Mouse (Mus musculus): ENCODE data around the gene Ubxn11. TPM values are rescaled to one million over a fixed set of nuclear protein-coding genes. Genes with fewer than 3 reads are reported as not detected.
A peak's percentile ranks its signal among the peaks of the same experiment; 100 is the strongest.

Ubxn11 gene
- total RNA-seq (2015) (9.2 and 10.7 TPM in 2 replicates), total RNA-seq (2017) (6.5 and 7.3 TPM in 2 replicates)

DNA sequence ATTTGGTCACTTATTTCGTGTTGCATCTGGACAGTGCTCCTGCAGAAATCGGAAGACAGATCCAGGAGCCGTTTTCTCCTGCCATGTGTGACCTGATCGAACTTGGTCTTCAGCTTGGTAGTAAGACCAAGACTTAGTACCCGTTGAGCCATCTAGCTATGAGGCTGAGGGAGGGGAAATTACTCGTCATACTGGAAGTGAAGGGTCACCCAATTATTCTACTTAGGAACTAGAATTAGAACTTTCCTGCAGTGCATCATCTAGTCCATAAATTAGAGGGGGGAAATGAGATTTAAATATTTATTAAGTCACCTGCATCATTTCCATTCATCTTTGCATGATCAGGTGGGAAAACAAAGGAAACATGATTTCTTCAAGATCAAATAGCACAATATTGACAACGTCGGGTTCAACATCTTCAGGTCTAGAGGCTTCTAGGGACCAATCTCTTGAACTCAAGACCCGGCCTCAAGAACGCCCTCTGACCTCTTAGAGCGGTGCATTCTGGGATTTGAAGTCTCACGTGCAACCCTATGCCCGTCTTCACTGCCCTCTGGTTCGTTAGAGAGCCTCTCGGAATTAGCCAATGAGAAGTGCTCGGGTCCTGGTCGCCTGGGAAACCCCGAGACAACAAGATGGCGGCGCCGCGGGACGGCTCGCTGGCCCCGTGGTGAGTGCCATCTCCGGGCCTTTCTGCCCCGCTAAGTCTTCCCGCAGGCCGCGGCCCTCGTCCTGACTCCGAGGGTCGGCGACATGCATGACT lies at the start of gene Ubxn11:
Ubxn11 (plus strand) TSS at position 592 of the 763 bp plus-strand sequence.
- peak; percentile 91 for ATAC-seq (replicated peaks; ENCODE audit: poor library complexity)

DNA sequence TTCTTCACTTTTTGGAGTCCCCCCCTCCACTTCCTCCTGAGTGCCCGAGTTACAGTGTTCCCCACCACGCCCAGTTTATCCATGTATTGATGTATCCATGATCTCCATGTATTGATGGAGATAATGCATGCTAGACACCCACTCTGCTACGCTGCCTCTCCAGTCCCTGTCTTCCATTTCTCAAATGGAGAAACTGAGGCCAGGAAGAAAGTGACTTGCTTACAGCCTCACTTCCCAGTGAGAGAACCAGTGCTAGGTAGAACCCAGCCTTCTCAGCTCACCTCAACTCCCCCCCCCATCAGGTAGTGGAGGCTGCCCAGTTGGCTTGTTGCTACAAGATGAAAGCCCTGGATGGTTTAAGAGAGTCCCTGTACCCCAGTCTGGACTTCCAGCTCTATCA lies 48.8 kb upstream of the Ubxn11 start, which contains the start of gene Zfp683:
Zfp683 (plus strand) TSS at position 301 of the 400 bp plus-strand sequence.
- no peak for ATAC-seq (replicated peaks; ENCODE audit: poor library complexity)

DNA sequence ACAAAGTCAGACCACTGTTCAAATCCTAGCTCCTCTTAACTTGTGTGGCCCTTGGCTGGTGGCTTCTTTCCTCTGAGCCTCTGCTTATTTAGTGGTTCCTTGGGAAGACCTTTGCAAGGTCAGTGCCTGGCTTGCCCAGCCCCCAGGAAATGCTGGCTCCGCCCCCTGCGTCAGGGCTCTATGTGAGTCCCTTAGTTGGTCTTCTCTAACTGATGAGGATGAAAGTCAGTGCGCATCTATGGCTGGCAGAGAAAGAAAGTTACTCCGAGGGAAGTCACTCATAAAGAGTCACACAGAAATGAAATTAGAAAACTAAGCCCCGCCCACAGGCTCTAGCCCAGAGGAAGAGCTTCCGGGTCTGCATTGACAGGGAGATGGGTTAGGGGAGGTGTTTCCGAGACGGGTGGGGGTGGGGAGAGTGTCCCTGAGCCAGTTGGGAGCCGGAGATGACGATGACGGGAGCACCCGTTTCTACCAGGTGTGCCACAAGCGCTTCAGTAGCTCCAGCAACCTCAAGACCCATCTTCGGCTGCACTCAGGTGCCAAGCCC lies 44.1 kb upstream of the Ubxn11 start:
- ATAC-seq (replicated peaks; ENCODE audit: poor library complexity): no peak

DNA sequence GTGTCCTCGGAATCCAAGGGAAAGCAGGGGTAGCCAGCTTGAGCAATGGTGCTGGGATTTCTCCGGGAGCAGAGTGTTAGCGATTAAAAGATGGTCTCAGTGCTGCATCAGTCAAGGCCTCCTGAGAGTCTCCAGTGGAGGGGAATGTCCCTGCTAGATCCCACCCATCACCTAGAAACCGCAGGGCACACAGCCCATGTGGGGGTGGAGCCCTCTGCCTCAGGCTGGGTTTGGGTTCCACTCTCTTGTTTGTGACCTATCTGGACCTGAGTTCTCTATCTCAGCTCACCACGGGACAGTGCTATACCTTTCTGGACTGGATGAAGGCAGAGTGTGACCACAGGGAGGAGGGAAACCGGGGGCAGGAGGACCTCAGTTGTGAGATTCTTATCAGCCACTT lies 43.5 kb upstream of the Ubxn11 start:
- ATAC-seq (replicated peaks; ENCODE audit: poor library complexity): no peak

DNA sequence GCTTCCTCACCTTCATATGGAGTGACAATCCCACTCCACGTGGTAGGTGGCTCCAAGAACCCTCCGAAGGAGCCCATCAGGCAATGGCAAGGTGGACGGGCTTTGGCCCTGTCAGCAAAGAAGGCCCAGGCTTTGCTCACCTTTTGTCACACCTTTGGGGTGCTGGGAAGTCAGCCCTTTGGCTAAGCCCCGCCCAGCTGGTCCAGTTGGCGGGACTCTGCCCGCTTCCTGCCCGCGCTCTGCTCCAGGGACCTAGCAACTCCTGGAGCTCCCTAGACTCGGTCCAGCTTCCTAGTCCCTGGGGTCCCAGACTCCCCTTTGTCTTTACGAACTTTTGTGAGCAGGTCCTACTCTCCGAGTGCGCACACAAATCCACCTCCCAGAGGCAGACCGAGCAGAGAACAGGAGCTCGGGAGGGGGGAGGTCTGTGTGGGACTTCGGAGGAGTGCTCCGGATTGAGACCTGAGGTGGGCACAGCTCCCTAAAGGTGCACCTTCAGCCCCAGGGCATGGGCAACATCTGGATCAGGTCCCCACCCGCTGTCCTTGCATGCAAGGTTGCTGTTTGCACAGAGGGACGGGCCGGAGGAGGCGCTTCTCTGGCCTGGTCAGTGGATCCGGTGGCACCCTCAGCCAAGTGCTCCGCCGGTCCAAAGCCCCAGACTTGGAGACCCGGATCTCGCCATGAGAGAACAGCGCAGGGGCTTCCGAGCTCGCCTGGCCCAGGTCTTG lies 42.1 kb upstream of the Ubxn11 start, which contains the start of gene Crybg2:
Crybg2 (plus strand) TSS at position 681 of the 731 bp plus-strand sequence.
- ATAC-seq (replicated peaks; ENCODE audit: poor library complexity): no peak

DNA sequence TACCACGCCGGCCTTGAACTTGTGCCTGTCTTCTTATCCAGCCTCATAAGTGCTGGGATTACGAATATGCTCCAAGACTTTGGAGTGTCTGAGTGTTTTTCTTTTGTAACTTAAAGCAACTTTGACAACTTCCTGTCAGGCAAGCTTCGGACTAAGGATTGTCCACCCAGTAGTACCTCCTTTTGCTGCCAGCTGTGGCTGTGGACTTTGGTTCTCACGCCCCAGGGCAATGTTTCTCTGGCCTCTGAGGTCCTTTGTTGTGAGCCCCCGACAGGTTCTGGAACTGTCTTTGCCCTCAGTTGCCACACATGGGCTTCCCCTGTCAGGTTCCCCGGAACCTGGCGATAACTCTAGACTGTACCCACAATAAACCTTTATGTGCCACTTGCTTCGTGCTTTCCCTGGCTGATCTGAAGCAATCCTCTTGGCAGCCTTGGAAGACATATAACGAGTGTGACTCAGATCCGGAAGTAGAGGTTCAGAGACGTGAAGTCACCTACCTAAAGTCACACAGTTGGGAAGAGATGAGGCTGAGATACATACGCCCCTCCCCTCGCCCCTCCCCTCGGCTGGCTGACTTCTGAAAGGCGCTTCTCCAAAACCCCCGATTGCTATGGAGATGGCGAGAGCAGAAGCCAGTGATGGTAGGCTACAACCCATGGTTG lies 41.1 kb upstream of the Ubxn11 start:
- no peak for ATAC-seq (replicated peaks; ENCODE audit: poor library complexity)

DNA sequence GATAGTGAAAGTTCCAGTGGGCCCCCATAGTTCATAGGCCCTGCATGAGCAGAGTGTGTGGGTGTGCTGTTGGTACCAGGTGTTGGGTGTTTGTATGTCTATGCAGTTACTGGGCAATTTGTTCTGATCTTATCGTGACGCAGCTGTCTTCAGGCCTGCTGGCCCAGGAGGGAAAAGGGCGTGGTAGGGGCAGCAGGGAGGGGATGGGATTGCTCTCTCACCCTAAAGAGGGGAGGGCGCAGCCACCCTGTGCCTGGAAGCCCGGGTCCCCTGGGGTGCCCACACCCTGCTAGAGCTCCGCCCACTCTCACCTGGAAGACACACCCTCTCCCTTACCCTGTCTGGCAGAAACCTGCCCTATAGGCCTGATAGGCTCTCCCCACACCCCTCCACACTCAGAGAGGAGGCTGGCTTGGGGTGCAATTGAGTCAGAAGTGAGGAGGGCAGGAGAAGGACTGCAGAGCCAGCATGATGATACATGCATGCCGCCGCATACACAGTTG lies 40.4 kb upstream of the Ubxn11 start:
- ATAC-seq (replicated peaks; ENCODE audit: poor library complexity): peak; percentile 23

DNA sequence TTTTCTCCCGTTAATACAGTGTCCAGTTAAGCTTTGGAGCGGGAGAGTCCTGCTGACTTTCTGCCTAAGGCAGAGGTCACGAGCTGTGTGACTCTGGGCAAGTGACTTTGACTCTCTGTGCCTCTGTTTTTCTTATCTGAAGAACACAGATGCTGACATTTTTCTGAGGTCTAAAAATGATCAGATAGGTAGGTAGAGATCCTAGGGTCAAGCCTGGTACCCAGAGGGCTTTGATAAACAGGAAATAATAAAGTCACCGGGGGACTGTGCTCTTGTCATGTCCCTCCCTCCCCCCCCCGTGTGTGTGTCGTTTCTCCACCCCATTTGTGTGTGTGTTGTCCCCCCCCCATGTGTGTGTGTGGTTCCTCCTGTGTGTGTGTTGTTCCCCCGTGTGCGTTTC lies 39.8 kb upstream of the Ubxn11 start:
- ATAC-seq (replicated peaks; ENCODE audit: poor library complexity): no peak

DNA sequence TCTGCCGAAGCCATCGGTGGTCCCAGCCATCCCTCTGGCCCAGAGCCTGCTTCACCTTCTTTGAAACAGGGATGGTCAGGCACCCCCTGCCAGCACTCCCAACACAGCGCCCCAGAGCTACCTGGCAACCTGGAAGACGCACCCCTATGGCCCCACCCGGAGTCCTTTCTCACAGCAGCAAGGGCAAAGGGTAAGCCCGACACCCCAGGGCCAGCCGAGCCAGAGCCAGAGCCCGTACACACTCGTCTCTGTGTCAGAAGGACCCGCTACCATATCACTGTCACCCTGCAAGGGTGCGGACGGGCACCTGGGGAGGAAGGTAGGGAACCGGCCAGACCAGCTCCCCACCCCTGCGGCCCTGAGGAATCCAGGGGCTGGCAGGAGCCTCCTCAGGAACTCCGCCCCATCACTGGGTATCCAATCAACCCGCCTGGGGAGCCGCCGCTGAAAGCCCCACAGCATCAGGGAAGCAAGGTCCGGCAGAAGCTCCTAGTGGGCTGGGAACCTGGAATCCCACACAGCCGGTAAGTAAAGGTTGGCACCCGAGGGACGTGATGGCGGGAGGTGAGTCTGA lies 36.9 kb upstream of the Ubxn11 start:
- no peak for ATAC-seq (replicated peaks; ENCODE audit: poor library complexity)

DNA sequence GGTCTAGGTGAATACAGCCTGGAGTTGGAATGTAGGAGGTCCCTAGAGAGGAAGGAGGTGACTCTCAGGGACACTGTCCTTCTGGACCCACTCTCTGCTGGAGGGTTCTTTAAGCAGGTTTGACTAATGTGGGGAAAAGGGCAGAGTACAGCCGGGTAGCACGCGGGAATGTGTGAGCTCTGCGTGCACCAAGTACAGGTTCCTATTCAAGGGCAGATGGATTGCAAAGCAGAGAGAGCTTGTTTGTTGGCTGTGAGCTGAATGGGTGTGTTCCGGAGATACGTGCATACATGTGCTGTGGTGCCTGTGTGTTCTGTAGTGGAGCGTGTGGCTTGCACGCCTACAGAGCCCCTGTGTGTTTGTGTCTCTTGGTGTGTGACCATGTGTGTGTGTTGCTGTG lies 35.0 kb upstream of the Ubxn11 start:
- ATAC-seq (replicated peaks; ENCODE audit: poor library complexity): no peak

DNA sequence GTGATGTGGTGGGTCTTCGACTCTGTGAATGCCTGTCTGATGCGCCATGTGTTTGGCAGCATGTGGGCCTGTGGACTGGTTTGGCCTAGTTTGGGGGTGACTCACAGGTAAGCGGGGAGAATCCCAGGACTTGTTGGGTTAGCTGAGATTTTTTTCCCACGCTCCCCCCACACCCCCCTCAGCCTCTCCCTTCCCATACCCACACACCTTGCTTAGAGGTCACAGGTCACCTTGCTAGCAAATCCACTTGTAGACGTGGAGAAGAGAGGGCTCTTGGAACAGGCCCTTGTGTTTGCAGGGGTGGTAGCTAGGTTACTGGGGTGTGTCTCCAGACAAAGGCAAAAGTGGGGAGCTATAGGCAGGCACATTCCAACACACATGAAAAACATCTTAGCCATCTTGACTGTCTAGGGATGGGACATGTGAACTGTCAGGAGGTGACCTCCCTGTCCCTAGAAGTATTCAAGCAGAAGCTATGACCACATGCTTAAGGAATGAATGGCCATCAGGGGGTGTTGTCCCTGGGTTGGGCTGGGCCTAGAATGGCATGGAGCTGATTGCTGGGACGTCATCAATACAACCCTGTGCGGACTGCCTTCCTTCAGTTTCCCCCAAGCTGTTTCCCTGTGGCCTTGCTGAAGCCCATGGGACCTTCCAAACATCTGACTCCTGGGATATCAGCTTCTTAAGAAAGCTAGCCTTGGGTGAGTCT lies 34.4 kb upstream of the Ubxn11 start:
- ATAC-seq (replicated peaks; ENCODE audit: poor library complexity): no peak

DNA sequence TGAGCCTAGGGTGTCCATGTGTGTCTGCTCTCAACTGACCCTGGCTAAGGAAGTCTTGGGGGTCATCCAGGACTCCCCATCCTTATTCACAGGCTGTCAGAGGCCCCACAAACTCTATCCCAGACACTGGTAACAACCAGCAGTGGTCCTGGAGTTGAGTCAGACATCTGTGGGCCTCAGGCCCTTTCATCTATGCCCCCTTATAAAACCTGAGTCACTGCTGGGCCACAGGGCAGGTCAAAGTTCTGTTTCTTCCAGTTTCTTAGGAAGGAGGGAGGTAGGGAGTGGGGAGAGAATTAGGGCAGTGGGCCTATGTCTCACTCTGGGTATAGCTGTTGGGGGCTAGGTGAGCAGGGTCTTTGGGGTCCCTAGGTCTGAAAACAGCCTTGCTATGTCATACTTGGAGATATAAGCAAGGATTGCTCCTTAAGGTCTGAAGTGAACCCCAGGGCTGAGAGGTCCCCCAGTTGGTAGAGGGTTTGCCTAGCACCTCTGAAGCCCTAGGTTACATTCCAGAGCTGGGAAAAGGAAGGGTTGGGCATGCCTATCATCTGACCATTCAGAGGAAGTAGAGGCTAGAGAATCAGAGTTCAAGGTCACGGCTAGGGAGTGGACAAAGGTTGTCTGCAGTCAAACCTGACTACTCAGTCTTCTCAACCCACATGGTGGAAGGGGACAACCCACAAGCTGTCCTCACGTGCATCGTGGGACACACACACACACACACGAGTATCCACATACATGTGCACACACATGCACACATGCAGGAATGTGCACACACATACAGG lies 33.4 kb upstream of the Ubxn11 start:
- no peak for ATAC-seq (replicated peaks; ENCODE audit: poor library complexity)

DNA sequence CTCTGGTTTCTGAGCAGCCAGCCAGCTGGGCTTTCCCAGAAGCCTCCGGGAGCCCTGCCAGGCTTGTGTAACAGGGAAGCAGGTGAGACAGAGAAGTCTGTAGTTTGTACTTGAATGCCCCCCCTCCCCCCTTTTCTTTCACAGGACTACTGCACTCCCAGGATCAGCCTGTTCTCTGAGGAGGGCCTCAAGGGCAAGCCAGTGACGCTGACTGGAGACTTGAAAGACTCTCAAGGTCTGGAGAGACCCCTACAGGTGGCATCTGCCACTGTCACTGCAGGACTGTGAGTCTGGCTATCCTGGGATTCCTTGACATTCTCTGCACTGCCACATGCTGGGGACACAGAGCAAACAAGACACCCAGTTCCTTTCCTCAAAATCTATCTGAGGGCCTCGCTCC lies 23.7 kb upstream of the Ubxn11 start:
- peak; percentile 58 for ATAC-seq (replicated peaks; ENCODE audit: poor library complexity)

DNA sequence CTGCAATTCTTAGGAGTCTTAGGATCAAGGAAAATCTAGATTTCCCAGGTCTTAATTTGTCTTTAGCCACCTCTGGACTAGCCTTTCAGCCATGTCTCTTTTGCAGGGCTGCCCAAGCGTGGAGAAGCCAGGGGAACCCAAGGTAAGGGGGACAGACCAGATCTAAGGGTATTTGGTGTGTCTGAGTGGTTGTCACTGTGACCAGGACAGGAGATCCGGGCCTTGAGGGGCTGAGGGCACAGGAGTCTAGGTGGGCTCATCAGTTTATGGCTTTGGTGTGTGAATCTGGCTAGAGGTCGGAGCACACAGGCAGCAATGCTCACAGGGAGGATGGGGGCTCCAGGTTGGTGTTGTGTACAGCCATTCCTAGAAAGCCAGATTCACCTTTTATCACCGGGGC lies 21.7 kb upstream of the Ubxn11 start:
- no peak for ATAC-seq (replicated peaks; ENCODE audit: poor library complexity)

DNA sequence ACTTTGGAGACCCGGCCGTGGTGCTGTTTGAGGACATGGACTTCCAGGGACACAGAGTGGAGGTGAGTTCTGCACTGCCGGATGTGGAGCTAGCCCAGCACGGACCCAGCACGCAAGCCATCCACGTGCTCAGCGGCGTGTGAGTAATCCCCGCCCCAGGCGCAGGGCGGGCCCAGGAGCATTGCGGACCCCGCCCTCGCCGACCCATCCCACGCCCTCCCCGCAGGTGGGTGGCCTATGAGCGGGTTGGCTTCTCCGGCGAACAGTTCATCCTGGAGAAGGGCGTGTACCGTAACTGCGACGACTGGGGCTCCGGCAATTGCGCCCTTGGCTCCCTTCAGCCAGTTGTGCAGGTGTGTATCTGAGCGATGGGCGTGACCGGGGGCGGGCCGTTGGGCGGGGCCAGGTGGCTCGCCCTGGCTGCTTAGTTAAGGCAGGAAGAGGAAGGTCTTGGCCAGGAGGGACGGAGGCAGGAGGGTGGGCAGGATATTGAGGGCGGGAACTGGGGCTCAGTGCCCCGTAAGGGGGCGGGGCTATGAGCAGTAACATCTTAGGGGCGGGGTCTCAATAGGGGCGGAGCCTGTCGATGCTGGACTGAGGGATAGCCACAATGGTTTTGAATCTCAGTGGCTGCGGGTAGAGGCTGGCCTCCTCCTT lies 20.5 kb upstream of the Ubxn11 start:
- peak; percentile 90 for ATAC-seq (replicated peaks; ENCODE audit: poor library complexity)

DNA sequence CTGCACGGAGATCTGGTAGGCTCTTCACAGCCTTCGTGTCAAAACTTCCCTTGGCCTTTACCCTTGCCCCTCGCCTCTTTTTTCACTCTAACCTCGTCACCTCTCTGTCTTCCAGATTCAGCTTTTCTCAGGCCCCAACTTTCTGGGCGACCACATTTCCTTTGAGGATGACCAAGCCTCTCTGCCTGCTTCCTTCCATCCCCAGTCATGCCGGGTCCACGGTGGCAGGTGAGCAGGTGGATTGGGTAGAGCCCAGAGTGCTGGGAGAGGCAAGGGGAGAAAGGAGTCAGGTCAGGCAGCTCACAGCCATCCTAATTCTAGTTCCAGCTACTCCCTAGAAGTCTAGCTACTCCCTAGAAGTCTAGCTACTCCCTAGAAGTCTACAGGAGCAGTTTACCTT lies 19.9 kb upstream of the Ubxn11 start:
- no peak for ATAC-seq (replicated peaks; ENCODE audit: poor library complexity)

DNA sequence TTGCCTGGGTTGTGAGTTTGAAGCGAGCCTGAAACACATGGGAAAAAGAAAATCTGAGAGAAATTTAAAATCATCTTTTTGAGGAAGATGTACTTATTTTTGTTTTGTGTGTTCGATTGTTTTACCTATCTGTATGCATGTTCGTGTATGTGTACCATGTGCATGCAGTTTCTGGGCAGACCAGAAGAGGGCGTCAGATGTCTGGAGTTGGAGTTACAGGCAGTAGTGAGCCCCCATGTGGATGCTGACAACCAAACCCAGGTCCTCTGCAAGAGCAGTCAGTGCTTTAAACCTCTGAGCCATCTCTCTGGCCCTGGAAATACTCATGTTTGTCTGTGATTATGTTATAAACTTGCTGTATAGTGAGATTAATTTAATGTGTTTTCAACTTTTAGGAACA lies 17.4 kb upstream of the Ubxn11 start:
- no peak for ATAC-seq (replicated peaks; ENCODE audit: poor library complexity)

DNA sequence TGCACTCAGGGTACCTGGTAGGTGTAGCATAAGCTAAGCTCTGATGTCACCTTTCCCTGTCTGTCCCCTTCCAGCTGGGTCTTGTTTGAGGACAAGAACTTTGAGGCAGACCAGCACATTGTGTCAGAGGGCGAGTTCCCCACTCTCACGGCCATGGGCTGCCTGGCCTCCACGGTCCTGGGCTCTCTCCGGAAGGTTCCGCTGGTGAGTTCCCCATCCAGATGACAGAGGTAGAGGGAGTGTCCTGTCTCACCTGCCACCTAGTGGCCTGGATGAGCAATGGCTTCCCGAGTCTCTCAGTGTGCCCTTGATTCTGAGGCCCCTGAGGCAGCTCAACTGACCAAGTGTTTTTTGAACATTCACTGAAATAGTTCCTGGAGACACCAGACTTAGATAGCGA lies 15.0 kb upstream of the Ubxn11 start:
- ATAC-seq (replicated peaks; ENCODE audit: poor library complexity): peak; percentile 96

DNA sequence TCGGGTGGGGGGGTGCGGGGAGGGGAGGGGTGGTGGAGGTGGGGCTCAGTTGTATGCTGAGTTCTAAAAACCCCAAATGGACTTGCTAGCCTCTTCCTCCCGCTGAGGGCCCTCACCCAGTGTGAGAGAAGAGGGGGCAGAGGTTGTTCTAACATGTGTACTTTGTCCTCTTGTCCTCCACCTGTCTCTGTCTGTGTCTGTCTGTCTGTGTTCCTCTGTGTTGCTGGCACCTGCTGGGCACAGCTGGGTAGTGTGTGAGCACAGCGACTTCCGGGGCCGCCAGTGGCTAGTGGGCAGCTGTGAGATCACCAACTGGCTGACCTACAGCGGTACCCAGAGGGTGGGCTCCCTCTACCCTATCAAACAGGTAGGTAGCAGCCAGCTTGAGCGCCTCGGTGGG lies 13.3 kb upstream of the Ubxn11 start:
- no peak for ATAC-seq (replicated peaks; ENCODE audit: poor library complexity)

Measured in megakaryocyte progenitor cell, adult 5-6 weeks (primary cell).